Mouse (Mus musculus) hindbrain, embryonic 12.5 days (tissue): ENCODE measurements at regions not wholly inside any gene's neighbourhood (a gene's known extent, or its start where the extent isn't known, plus 50 kb on each side); places are given as distances from the start of the nearest gene placed in this dataset.

Experiments
- ATAC-seq: fragments of 200-750 bp; cut with Nextera tagmentation; 2 replicates; pipeline ENCODE4 v1.8.0; 2017; ENCODE audit warnings: moderate TSS enrichment; ENCODE audit not compliant: low FRiP score
- H3K27ac ChIP-seq: fragments of 300-500 bp; sonication (generic); 2 replicates; pipeline ENCODE4 v1.5.1; 2016; ENCODE audit warnings: mild to moderate bottlenecking
- H3K27me3 ChIP-seq: fragments of 300-500 bp; sonication (generic); 2 replicates; pipeline ENCODE4 v1.6.1; 2016; ENCODE audit warnings: mild to moderate bottlenecking
- H3K36me3 ChIP-seq: fragments of 300-500 bp; sonication (generic); 2 replicates; pipeline ENCODE4 v1.6.1; 2016; ENCODE audit warnings: mild to moderate bottlenecking
- H3K4me1 ChIP-seq: fragments of 300-500 bp; sonication (generic); 2 replicates; pipeline ENCODE4 v1.6.1; 2016
- H3K4me2 ChIP-seq: fragments of 300-500 bp; sonication (generic); replicated peaks from 2 replicates; pipeline ENCODE4 v1.6.1; 2016; ENCODE audit warnings: mild to moderate bottlenecking
- H3K4me3 ChIP-seq: fragments of 300-500 bp; sonication (generic); 2 replicates; pipeline ENCODE4 v1.5.1; 2016; ENCODE audit warnings: mild to moderate bottlenecking
- H3K9ac ChIP-seq: fragments of 300-500 bp; sonication (generic); 2 replicates; pipeline ENCODE4 v1.6.1; 2016; ENCODE audit warnings: mild to moderate bottlenecking, moderate library complexity
- H3K9me3 ChIP-seq: fragments of 300-500 bp; sonication (generic); replicated peaks from 2 replicates; pipeline ENCODE4 v1.6.1; 2016; ENCODE audit warnings: mild to moderate bottlenecking
- WGBS: fragments of 180-500 bp; shearing (Covaris S2); methylation state at CpG from one replicate; pipeline ENCODE4 v1.1.7; 2016; 5-methylcytosine and 5-hydroxymethylcytosine counted together

- H3K4me3 ChIP-seq = no peak overlapping the region
- WGBS = 70% methylated on average over 1 of the region's 1 CpGs
- no peak for ATAC-seq
- no peak overlapping the region for H3K4me2 ChIP-seq
- H3K27ac ChIP-seq = no peak overlapping the region
- no peaks in the 10 kb centered on the region for H3K36me3 ChIP-seq
- H3K4me1 ChIP-seq = no peaks in the 10 kb centered on the region
- no peak overlapping the region for H3K9ac ChIP-seq
- H3K27me3 ChIP-seq = no peaks in the 10 kb centered on the region
- no peaks in the 10 kb centered on the region for H3K9me3 ChIP-seq
These were observed 55.7 kb downstream of the Plk2 start for GRCm38 (mm10) chr13:110450526-110450925.

DNA sequence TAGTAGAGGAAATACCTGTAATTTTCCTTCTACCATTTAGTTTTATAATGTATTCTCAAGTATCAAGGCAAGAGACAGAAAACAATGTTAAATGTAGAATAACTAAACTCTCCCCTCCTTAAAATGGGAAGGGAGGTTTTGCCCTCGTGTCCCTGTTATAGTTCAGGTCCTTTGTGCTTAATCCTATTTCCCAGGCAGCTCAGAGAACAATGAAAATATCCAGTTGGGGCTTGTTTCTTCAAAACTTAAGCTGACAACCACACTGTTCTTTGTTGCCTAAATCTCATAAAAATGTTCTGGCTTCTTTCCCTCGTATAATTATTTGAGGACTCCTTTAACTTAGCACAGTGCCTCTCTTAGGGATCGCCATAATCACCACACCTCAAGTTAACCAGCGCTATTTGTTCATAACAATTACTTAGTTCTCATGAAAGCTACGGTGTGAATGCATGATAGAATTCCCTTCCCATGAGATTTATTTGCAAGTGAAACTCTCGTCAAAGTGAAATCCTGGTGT is 57.2 kb downstream of the Plk2 start:
- no peak for ATAC-seq
- H3K9me3 ChIP-seq = no peaks in the 10 kb centered on the region
- no peak overlapping the region for H3K9ac ChIP-seq
- H3K27me3 ChIP-seq = no peaks in the 10 kb centered on the region
- no peak overlapping the region for H3K4me3 ChIP-seq
- no peaks in the 10 kb centered on the region for H3K4me1 ChIP-seq
- H3K4me2 ChIP-seq = no peak overlapping the region
- H3K27ac ChIP-seq = no peak overlapping the region
- WGBS = 66% methylated on average over 6 of the region's 6 CpGs
- H3K36me3 ChIP-seq = no peaks in the 10 kb centered on the region

GRCm38 (mm10) chr13:110455085-110455484 is 60.2 kb downstream of the Plk2 start:
- Histone ChIP-seq H3K36me3 (no peaks in the 10 kb centered on the region), H3K27me3 (no peaks in the 10 kb centered on the region), H3K9ac (no peak overlapping the region), H3K9me3 (no peaks in the 10 kb centered on the region), H3K4me2 (no peak overlapping the region), H3K27ac (no peak overlapping the region), H3K4me3 (no peak overlapping the region), H3K4me1 (no peaks in the 10 kb centered on the region)
- WGBS = 69% methylated on average over 4 of the region's 4 CpGs
- no peak for ATAC-seq

DNA sequence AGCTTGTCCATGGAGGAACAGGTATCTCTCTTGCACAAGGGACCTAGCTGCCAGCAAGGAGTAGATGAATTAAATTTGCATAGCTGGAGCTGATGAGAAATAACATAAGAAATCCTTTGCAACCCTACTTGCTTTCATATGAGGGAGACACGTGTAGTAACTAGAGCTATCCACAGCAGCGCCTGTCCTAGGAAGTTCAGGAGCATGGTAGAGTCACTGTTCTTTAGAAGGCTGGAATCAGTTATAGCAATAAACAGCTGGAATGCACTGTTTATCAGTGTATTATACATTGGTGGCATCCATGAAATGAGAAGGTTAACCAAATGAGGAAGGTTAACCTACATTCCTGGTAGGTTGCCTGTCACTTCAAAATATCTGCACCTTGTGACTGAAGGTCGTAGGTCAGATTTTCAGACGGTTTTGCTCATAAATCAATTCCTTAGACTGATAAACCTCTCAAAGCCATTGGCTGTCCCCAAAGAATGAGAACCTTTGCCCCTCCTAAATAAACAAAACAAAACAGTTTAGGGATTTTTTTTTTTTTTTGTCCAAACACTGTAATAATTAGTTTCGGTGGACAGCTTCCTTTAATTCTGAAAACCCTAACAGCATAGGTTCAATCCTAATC is 60.8 kb downstream of the Plk2 start:
- no peak overlapping the region for H3K4me3 ChIP-seq
- no peak overlapping the region for H3K4me2 ChIP-seq
- 81% methylated on average over 5 of the region's 5 CpGs for WGBS
- H3K4me1 ChIP-seq = no peaks in the 10 kb centered on the region
- ATAC-seq = no peak
- H3K27ac ChIP-seq = no peak overlapping the region
- no peak overlapping the region for H3K9ac ChIP-seq
- H3K36me3 ChIP-seq = no peaks in the 10 kb centered on the region
- no peaks in the 10 kb centered on the region for H3K9me3 ChIP-seq
- no peaks in the 10 kb centered on the region for H3K27me3 ChIP-seq

GRCm38 (mm10) chr13:110458701-110459100 is 63.9 kb downstream of the Plk2 start:
- ATAC-seq = no peak
- Histone ChIP-seq H3K27ac (no peak overlapping the region), H3K36me3 (no peaks in the 10 kb centered on the region), H3K4me1 (no peaks in the 10 kb centered on the region), H3K9me3 (no peaks in the 10 kb centered on the region), H3K27me3 (no peaks in the 10 kb centered on the region), H3K4me3 (no peak overlapping the region), H3K9ac (no peak overlapping the region), H3K4me2 (no peak overlapping the region)
- 74% methylated on average over 4 of the region's 4 CpGs for WGBS

DNA sequence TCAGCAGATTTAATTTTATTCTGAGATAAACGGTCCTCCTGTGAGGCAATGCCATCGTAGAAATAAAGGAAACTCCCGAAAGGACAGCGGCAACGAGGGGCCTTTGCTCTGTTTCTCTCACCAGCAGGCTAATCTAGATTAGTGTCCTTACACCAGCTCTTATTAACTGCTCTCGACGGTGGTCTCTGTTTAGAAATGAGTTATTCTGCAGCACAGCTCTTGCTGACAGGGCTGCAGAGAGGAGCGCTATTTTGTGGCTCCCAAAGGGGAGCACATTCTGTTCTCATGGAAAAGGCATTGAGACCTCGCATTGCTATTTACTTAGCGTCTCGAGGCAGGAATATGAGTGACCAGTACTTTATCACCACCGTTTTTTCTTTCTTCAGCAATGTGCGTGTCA is 66.7 kb downstream of the Plk2 start:
- Histone ChIP-seq H3K4me1 (no peaks in the 10 kb centered on the region), H3K36me3 (no peaks in the 10 kb centered on the region), H3K9ac (no peak overlapping the region), H3K4me3 (no peak overlapping the region), H3K27ac (no peak overlapping the region), H3K9me3 (no peaks in the 10 kb centered on the region), H3K27me3 (no peaks in the 10 kb centered on the region), H3K4me2 (no peak overlapping the region)
- no peak for ATAC-seq
- 74% methylated on average over 13 of the region's 13 CpGs for WGBS

GRCm38 (mm10) chr13:110471526-110471925 is 76.7 kb downstream of the Plk2 start:
- WGBS = 60% methylated on average over 4 of the region's 4 CpGs
- H3K9me3 ChIP-seq = no peaks in the 10 kb centered on the region
- no peaks in the 10 kb centered on the region for H3K27me3 ChIP-seq
- H3K4me1 ChIP-seq = no peaks in the 10 kb centered on the region
- H3K9ac ChIP-seq = no peak overlapping the region
- H3K4me2 ChIP-seq = no peak overlapping the region
- no peak for ATAC-seq
- no peak overlapping the region for H3K4me3 ChIP-seq
- H3K27ac ChIP-seq = no peak overlapping the region
- no peaks in the 10 kb centered on the region for H3K36me3 ChIP-seq

GRCm38 (mm10) chr13:110477709-110478108 is 82.9 kb downstream of the Plk2 start:
- Histone ChIP-seq H3K36me3 (no peaks in the 10 kb centered on the region), H3K9ac (no peak overlapping the region), H3K4me2 (no peak overlapping the region), H3K27me3 (no peaks in the 10 kb centered on the region), H3K27ac (no peak overlapping the region), H3K9me3 (no peaks in the 10 kb centered on the region), H3K4me1 (no peaks in the 10 kb centered on the region), H3K4me3 (no peak overlapping the region)
- ATAC-seq = no peak
- WGBS = 94% methylated on average over 5 of the region's 5 CpGs

GRCm38 (mm10) chr13:110484358-110484940 is 89.6 kb downstream of the Plk2 start:
- no peaks in the 10 kb centered on the region for H3K4me1 ChIP-seq
- ATAC-seq = no peak
- no peaks in the 10 kb centered on the region for H3K27me3 ChIP-seq
- H3K9me3 ChIP-seq = no peaks in the 10 kb centered on the region
- no peak overlapping the region for H3K4me3 ChIP-seq
- H3K4me2 ChIP-seq = no peak overlapping the region
- no peaks in the 10 kb centered on the region for H3K36me3 ChIP-seq
- 85% methylated on average over 5 of the region's 6 CpGs for WGBS
- H3K27ac ChIP-seq = no peak overlapping the region
- no peak overlapping the region for H3K9ac ChIP-seq

GRCm38 (mm10) chr13:110485515-110485914 is 90.7 kb downstream of the Plk2 start:
- no peak overlapping the region for H3K9ac ChIP-seq
- H3K27me3 ChIP-seq = no peaks in the 10 kb centered on the region
- 93% methylated on average over 1 of the region's 1 CpGs for WGBS
- ATAC-seq = no peak
- H3K4me3 ChIP-seq = no peak overlapping the region
- H3K4me1 ChIP-seq = no peaks in the 10 kb centered on the region
- no peak overlapping the region for H3K27ac ChIP-seq
- no peak overlapping the region for H3K4me2 ChIP-seq
- H3K36me3 ChIP-seq = no peaks in the 10 kb centered on the region
- no peaks in the 10 kb centered on the region for H3K9me3 ChIP-seq

- WGBS = 94% methylated on average over 2 of the region's 2 CpGs
- Histone ChIP-seq H3K27me3 (no peaks in the 10 kb centered on the region), H3K4me3 (no peak overlapping the region), H3K4me1 (peaks cover 6% of the 10 kb centered on the region), H3K9ac (no peak overlapping the region), H3K36me3 (no peaks in the 10 kb centered on the region), H3K9me3 (no peaks in the 10 kb centered on the region), H3K27ac (no peak overlapping the region), H3K4me2 (no peak overlapping the region)
- ATAC-seq = no peak
These were observed 95.3 kb downstream of the Plk2 start for GRCm38 (mm10) chr13:110490166-110490565.

DNA sequence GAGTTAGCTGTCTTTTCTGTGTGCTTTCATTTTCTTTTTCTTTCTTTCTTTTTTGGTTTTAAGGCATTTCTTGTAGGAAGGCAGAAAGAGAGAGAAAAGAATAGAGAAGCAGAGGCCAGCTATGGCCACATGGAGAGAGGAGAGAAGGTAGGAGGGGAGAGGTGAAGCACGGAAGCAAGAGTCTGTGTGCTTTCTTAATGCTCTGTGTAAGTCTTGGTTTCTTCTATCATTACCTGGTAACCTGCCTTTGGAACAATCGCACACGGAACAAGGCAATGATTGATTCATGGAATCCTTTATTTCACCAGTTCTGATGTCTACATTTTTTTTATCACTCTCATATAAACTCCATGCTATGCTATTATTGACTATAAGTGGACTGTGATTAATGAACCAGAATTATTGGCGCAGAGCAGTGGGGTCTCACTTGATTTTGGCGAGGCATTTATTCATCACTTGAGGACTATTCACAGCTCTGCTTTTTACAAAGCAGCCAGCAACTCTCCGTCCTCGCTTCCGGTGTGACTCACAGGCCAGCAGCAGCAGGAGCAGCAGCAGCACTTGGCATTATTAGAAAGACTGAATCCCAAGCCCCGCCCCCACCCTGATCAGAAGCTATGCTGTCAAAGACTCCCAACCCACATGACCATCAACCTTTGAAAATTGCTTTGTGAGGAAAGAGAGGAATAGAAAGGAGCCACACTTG is 97.6 kb downstream of the Plk2 start:
- peak; percentile 93 for ATAC-seq
- WGBS = 32% methylated on average over 9 of the region's 9 CpGs
- no peaks in the 10 kb centered on the region for H3K9me3 ChIP-seq
- no peak overlapping the region for H3K9ac ChIP-seq
- no peaks in the 10 kb centered on the region for H3K36me3 ChIP-seq
- H3K27me3 ChIP-seq = no peaks in the 10 kb centered on the region
- peak overlapping the region; percentile 50 for H3K27ac ChIP-seq
- peak overlapping the region; percentile 33 for H3K4me2 ChIP-seq
- H3K4me3 ChIP-seq = no peak overlapping the region
- H3K4me1 ChIP-seq = peaks cover 6% of the 10 kb centered on the region
